In genomic region chr2:76673472-76674081, GRCm38 (mm10) we compare ENCODE assay signal across 8 mouse cellular contexts. TPM values are rescaled to one million over a fixed set of nuclear protein-coding genes. Genes with fewer than 3 reads are reported as not detected.
DNase-seq lines count a peak whose midpoint lies in the region; ATAC-seq and TF ChIP-seq lines count a peak whose summit lies in the region.

No protein-coding gene starts in this region.

- H3K79me2 ChIP-seq in C2C12 (ENCODE audit: control insufficient read depth, insufficient read depth), result peaks cover 42% of the 10 kb centered on the region

- TF ChIP-seq POLR2A in spleen, adult 2 months (IDR thresholded peaks at IDR 0.05; ENCODE audit: low read depth, low read length), result no peak

- peak overlapping the region; percentile 79 for H3K27ac ChIP-seq in heart, embryonic 13.5 days (replicated peaks)
- peak overlapping the region; percentile 88 for H3K27ac ChIP-seq in kidney, embryonic 16.5 days (ENCODE audit: low read length)
- peak overlapping the region; percentile 43; the same call in 1 of the 2 replicates for H3K27ac ChIP-seq in spleen, adult 2 months (ENCODE audit: insufficient read depth, low read length)

- TF ChIP-seq CTCF in C2C12 (IDR thresholded peaks at IDR 0.05; ENCODE audit: control insufficient read depth, insufficient read depth, insufficient read length), result no peak
- TF ChIP-seq CTCF in spleen, adult 2 months (IDR thresholded peaks at IDR 0.05; ENCODE audit: extremely low read depth, insufficient read depth, insufficient read length, insufficient replicate concordance), result no peak

- peak overlapping the region; percentile 84 for H3K9ac ChIP-seq in heart, embryonic 13.5 days
- no peak overlapping the region for H3K9ac ChIP-seq in kidney, embryonic 16.5 days (replicated peaks; ENCODE audit: low read length)

- H3K9me3 ChIP-seq in heart, embryonic 13.5 days, result no peaks in the 10 kb centered on the region
- H3K9me3 ChIP-seq in kidney, embryonic 16.5 days (ENCODE audit: low read length), result no peaks in the 10 kb centered on the region

- 31% methylated on average over 7 of the region's 7 CpGs for WGBS in heart, embryonic 13.5 days
- WGBS in kidney, embryonic 16.5 days, result 39% methylated on average over 7 of the region's 7 CpGs
- WGBS in spleen, adult 2 months, result 21% methylated on average over 7 of the region's 7 CpGs

- peak overlapping the region; percentile 40 for H3K4me3 ChIP-seq in C2C12 (ENCODE audit: insufficient read depth, poor library complexity, severe bottlenecking)
- H3K4me3 ChIP-seq in heart, embryonic 13.5 days, result peak overlapping the region; percentile 59
- peak overlapping the region; percentile 54 for H3K4me3 ChIP-seq in kidney, embryonic 16.5 days (ENCODE audit: low read length)
- H3K4me3 ChIP-seq in spleen, adult 2 months (ENCODE audit: extremely low read depth, insufficient read depth, insufficient read length), result no peak overlapping the region

- H3ac ChIP-seq in C2C12 (ENCODE audit: control insufficient read depth, insufficient read length, low read depth), result no peak overlapping the region

- H3K4me2 ChIP-seq in heart, embryonic 13.5 days, result peak overlapping the region; percentile 76
- H3K4me2 ChIP-seq in kidney, embryonic 16.5 days (replicated peaks; ENCODE audit: low read depth, low read length), result peak overlapping the region; percentile 66

- peak; percentile 45 for DNase-seq in Muller cell, postnatal 12 days (ENCODE audit: inconsistent ontology term)
- DNase-seq in embryo, embryonic 10.5 days (ENCODE audit: low spot score), result peak; percentile 73
- peak; percentile 87 for DNase-seq in lung, postnatal 36 days
- peak; percentile 52 to 71 for DNase-seq in spleen, adult 2 months (ENCODE audit: low read depth in 1 of 2, low spot score in 2 of 2)
- DNase-seq in left cerebral cortex, adult 11 months (ENCODE audit: low spot score), result no peak

- ATAC-seq in heart, embryonic 13.5 days (ENCODE audit: extremely low read depth, insufficient number of reproducible peaks, low FRiP score, low TSS enrichment), result no peak
- ATAC-seq in kidney, embryonic 16.5 days (ENCODE audit: low FRiP score, low TSS enrichment), result no peak

- no peaks in the 10 kb centered on the region for H3K27me3 ChIP-seq in C2C12 (ENCODE audit: control insufficient read depth, insufficient read depth, insufficient read length)
- H3K27me3 ChIP-seq in heart, embryonic 13.5 days (replicated peaks), result no peaks in the 10 kb centered on the region
- no peaks in the 10 kb centered on the region for H3K27me3 ChIP-seq in kidney, embryonic 16.5 days (ENCODE audit: insufficient read depth, low read length)
- no peaks in the 10 kb centered on the region for H3K27me3 ChIP-seq in spleen, adult 2 months (ENCODE audit: control insufficient read depth, insufficient read depth, low read length)

- peaks cover 30% of the 10 kb centered on the region for H3K79me3 ChIP-seq in C2C12 (ENCODE audit: low read depth)

- peaks cover 37% of the 10 kb centered on the region for H3K4me1 ChIP-seq in heart, embryonic 13.5 days
- H3K4me1 ChIP-seq in kidney, embryonic 16.5 days (ENCODE audit: insufficient read depth, low read length), result peaks cover 27% of the 10 kb centered on the region
- H3K4me1 ChIP-seq in spleen, adult 2 months (ENCODE audit: control insufficient read depth, insufficient read depth, insufficient read length), result peaks cover 15% of the 10 kb centered on the region; the same call in 1 of the 2 replicates

- peaks cover 8% of the 10 kb centered on the region for H3K36me3 ChIP-seq in C2C12 (ENCODE audit: control insufficient read depth, insufficient read depth)
- peaks cover 4% of the 10 kb centered on the region for H3K36me3 ChIP-seq in heart, embryonic 13.5 days
- 0 out of 2 replicates have a peak, but pooled peaks cover 1% of the 10 kb centered on the region for H3K36me3 ChIP-seq in kidney, embryonic 16.5 days (ENCODE audit: insufficient read depth, low read length)
- no peaks in the 10 kb centered on the region for H3K36me3 ChIP-seq in spleen, adult 2 months (ENCODE audit: control insufficient read depth, insufficient read depth, low read length)

TF ChIP-seq in C2C12, 6 proteins besides CTCF, POLR2A, EP300 and RAD21:
- no peak for TF ChIP-seq USF1 (IDR thresholded peaks at IDR 0.05; ENCODE audit: low read depth)
- TF ChIP-seq MYOG (IDR thresholded peaks at IDR 0.05; ENCODE audit: control insufficient read depth, extremely low read depth, insufficient read length), result no peak
TF ChIP-seq in C2C12: peak in this region for 0.

RNA-seq across cellular contexts. Expression of gene Fkbp7, which starts 0.7 kb away (rescaled TPM):
- 36.5 TPM for polyA plus RNA-seq in C2C12 (2012; fragmentation: generic; extraction: Trizol)
- 62.4 and 64.8 TPM in 2 replicates for polyA plus RNA-seq in heart, embryonic 13.5 days (2015; fragmentation: Nextera tagmentation; extraction: Ambion mirVana)
- polyA plus RNA-seq in kidney, embryonic 16.5 days (2015; fragmentation: Nextera tagmentation; extraction: Ambion mirVana), result 55.3 and 60.7 TPM in 2 replicates
- 0.97 and 1.0 TPM in 2 replicates for polyA plus RNA-seq in spleen, adult 2 months (2012; rRNA removed)

RNA-seq across cellular contexts. Expression of gene Plekha3, which starts 1.5 kb away (rescaled TPM):
- polyA plus RNA-seq in C2C12 (2012; fragmentation: generic; extraction: Trizol), result 22.0 TPM
- polyA plus RNA-seq in heart, embryonic 13.5 days (2015; fragmentation: Nextera tagmentation; extraction: Ambion mirVana), result 5.7 and 7.0 TPM in 2 replicates
- 3.6 and 4.0 TPM in 2 replicates for polyA plus RNA-seq in kidney, embryonic 16.5 days (2015; fragmentation: Nextera tagmentation; extraction: Ambion mirVana)
- 10.5 and 10.7 TPM in 2 replicates for polyA plus RNA-seq in spleen, adult 2 months (2012; rRNA removed)

RNA-seq across cellular contexts. Expression of gene Pjvk, which starts 25.3 kb away (rescaled TPM):
- polyA plus RNA-seq in C2C12 (2012; fragmentation: generic; extraction: Trizol), result 0.05 TPM
- polyA plus RNA-seq in heart, embryonic 13.5 days (2015; fragmentation: Nextera tagmentation; extraction: Ambion mirVana), result 0.11 TPM in 1 of 2 replicates, not detected in the other
- polyA plus RNA-seq in kidney, embryonic 16.5 days (2015; fragmentation: Nextera tagmentation; extraction: Ambion mirVana), result 2.3 and 2.6 TPM in 2 replicates
- polyA plus RNA-seq in spleen, adult 2 months (2012; rRNA removed), result 0.06 TPM in 1 of 2 replicates, not detected in the other

RNA-seq across cellular contexts. Expression of gene Prkra, which starts 25.8 kb away (rescaled TPM):
- 18.2 TPM for polyA plus RNA-seq in C2C12 (2012; fragmentation: generic; extraction: Trizol)
- 31.8 and 35.1 TPM in 2 replicates for polyA plus RNA-seq in heart, embryonic 13.5 days (2015; fragmentation: Nextera tagmentation; extraction: Ambion mirVana)
- 78.9 and 80.6 TPM in 2 replicates for polyA plus RNA-seq in kidney, embryonic 16.5 days (2015; fragmentation: Nextera tagmentation; extraction: Ambion mirVana)
- 4.6 and 5.5 TPM in 2 replicates for polyA plus RNA-seq in spleen, adult 2 months (2012; rRNA removed)

Comparison
In these comparisons a context has a peak if more than half of its experiments do, and no peak if none do; other contexts are left out.
1. RNA of gene Fkbp7, which starts 0.7 kb away (polyA plus RNA-seq): 62.4 to 64.8 TPM in heart, embryonic 13.5 days, 55.3 to 60.7 TPM in kidney, embryonic 16.5 days and 36.5 TPM in C2C12 (single experiment); 0.97 to 1.0 TPM in spleen, adult 2 months; every median in the first group is over 10 times any median in the second.
2. Peak in every context shown above with its lines, with median percentiles within 50 percentile points of each other: H3K27ac ChIP-seq.